Mouse (Mus musculus): ENCODE measurements at regions not wholly inside any gene's neighbourhood (a gene's known extent, or its start where the extent isn't known, plus 50 kb on each side); places are given as distances from the start of the nearest gene placed in this dataset.

GRCm38 (mm10) chr4:53915326-53915725 is 89.5 kb downstream of the Tmem38b start:
- H3K9me3 ChIP-seq (replicated peaks) = no peaks in the 10 kb centered on the region
- ATAC-seq (ENCODE audit: low FRiP score) = no peak

GRCm38 (mm10) chr4:53919188-53919587 is 93.3 kb downstream of the Tmem38b start:
- Histone ChIP-seq H3K4me1 (no peaks in the 10 kb centered on the region), H3K9ac (replicated peaks) (no peak overlapping the region), H3K27ac (replicated peaks) (no peak overlapping the region), H3K27me3 (replicated peaks) (no peaks in the 10 kb centered on the region), H3K4me2 (no peak overlapping the region), H3K36me3 (no peaks in the 10 kb centered on the region), H3K4me3 (replicated peaks) (no peak overlapping the region), H3K9me3 (replicated peaks) (no peaks in the 10 kb centered on the region)
- ATAC-seq (ENCODE audit: low FRiP score) = no peak

More at GRCm38 (mm10) chr4:53915326-53915725, 89.5 kb downstream of the Tmem38b start:
- H3K4me3 ChIP-seq (replicated peaks) = no peak overlapping the region
- no peaks in the 10 kb centered on the region for H3K4me1 ChIP-seq
- no peak overlapping the region for H3K4me2 ChIP-seq
- H3K36me3 ChIP-seq = no peaks in the 10 kb centered on the region
- no peak overlapping the region for H3K27ac ChIP-seq (replicated peaks)
- H3K9ac ChIP-seq (replicated peaks) = no peak overlapping the region
- no peaks in the 10 kb centered on the region for H3K27me3 ChIP-seq (replicated peaks)

- WGBS = 67% methylated on average over 2 of the region's 2 CpGs
Measured at GRCm38 (mm10) chr4:53920587-53920986, 94.7 kb downstream of the Tmem38b start.

GRCm38 (mm10) chr4:53931068-53931467 is 105.2 kb downstream of the Tmem38b start:
- H3K9ac ChIP-seq (replicated peaks) = no peak overlapping the region
- H3K4me1 ChIP-seq = 0 out of 2 replicates have a peak, but pooled peaks cover 5% of the 10 kb centered on the region
- H3K27ac ChIP-seq (replicated peaks) = no peak overlapping the region
- no peaks in the 10 kb centered on the region for H3K9me3 ChIP-seq (replicated peaks)
- no peak overlapping the region for H3K4me3 ChIP-seq (replicated peaks)
- WGBS = 84% methylated on average over 3 of the region's 3 CpGs
- H3K4me2 ChIP-seq = no peak overlapping the region
- no peaks in the 10 kb centered on the region for H3K27me3 ChIP-seq (replicated peaks)
- H3K36me3 ChIP-seq = no peaks in the 10 kb centered on the region
- no peak for ATAC-seq (ENCODE audit: low FRiP score)

More at GRCm38 (mm10) chr4:53920587-53920986, 94.7 kb downstream of the Tmem38b start:
- no peak overlapping the region for H3K4me3 ChIP-seq (replicated peaks)
- H3K9ac ChIP-seq (replicated peaks) = no peak overlapping the region
- no peaks in the 10 kb centered on the region for H3K36me3 ChIP-seq
- no peak overlapping the region for H3K4me2 ChIP-seq
- H3K9me3 ChIP-seq (replicated peaks) = no peaks in the 10 kb centered on the region
- peaks cover 5% of the 10 kb centered on the region; the same call in 1 of the 2 replicates for H3K4me1 ChIP-seq
- no peaks in the 10 kb centered on the region for H3K27me3 ChIP-seq (replicated peaks)
- ATAC-seq (ENCODE audit: low FRiP score) = no peak
- no peak overlapping the region for H3K27ac ChIP-seq (replicated peaks)

- WGBS = 16% methylated on average over 10 of the region's 10 CpGs
- no peak overlapping the region for H3K9ac ChIP-seq (replicated peaks)
- peak overlapping the region; percentile 23; the same call in 1 of the 2 replicates for H3K4me3 ChIP-seq (replicated peaks)
- peak overlapping the region; percentile 49 for H3K4me2 ChIP-seq
- peak; percentile 84 for ATAC-seq (ENCODE audit: low FRiP score)
- no peaks in the 10 kb centered on the region for H3K9me3 ChIP-seq (replicated peaks)
- no peaks in the 10 kb centered on the region for H3K36me3 ChIP-seq
- H3K27ac ChIP-seq (replicated peaks) = no peak overlapping the region
- 0 out of 2 replicates have a peak, but pooled peaks cover 5% of the 10 kb centered on the region for H3K4me1 ChIP-seq
- no peaks in the 10 kb centered on the region for H3K27me3 ChIP-seq (replicated peaks)
Measured at GRCm38 (mm10) chr4:53931499-53931898, 105.7 kb downstream of the Tmem38b start.

DNA sequence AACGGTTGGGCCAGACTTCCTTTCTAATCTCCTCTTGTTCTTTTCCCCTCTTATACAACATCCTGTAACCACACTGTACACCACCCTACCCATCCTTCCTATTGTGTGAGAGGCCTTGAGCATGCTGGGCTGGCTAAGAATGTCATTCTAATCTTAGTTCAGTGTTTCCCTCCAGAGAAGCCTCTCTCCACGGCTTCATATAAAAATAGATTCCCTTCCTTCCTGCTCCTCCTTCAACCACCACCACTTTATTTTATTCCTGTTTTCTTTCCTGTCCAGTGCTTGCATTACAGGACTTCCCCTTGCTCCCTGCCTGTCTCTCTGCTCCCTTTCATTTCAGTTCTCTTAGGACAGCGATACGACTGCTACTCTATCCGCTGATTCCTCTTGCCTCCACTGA is 109.5 kb downstream of the Tmem38b start:
- H3K27me3 ChIP-seq (replicated peaks) = no peaks in the 10 kb centered on the region
- no peak overlapping the region for H3K4me2 ChIP-seq
- H3K36me3 ChIP-seq = no peaks in the 10 kb centered on the region
- H3K9ac ChIP-seq (replicated peaks) = no peak overlapping the region
- WGBS = 83% methylated on average over 5 of the region's 5 CpGs
- H3K27ac ChIP-seq (replicated peaks) = no peak overlapping the region
- H3K4me1 ChIP-seq = 0 out of 2 replicates have a peak, but pooled peaks cover 5% of the 10 kb centered on the region
- H3K9me3 ChIP-seq (replicated peaks) = no peaks in the 10 kb centered on the region
- H3K4me3 ChIP-seq (replicated peaks) = no peak overlapping the region
- ATAC-seq (ENCODE audit: low FRiP score) = no peak

DNA sequence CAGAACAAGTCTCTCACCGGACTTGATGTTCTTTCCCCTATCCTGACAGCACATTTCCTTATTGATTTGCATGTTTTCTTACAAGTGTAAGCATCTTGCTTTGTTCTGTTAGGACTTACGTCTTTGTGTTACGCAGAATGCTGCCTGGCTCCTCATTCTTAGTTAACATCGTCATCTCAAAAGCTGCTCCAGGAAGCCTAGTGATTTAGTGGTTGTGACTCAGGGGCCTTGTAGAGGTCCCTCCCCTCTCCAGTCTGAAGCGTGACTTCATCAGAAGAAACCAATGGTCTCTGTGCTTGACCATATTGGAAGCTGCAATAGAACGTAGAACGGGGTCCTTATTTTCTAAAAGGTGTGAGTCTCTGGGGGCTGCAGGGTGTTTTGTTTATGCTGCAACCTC is 122.9 kb downstream of the Tmem38b start:
- Histone ChIP-seq H3K27ac (replicated peaks) (no peak overlapping the region), H3K36me3 (no peaks in the 10 kb centered on the region), H3K4me1 (peaks cover 12% of the 10 kb centered on the region; the same call in 1 of the 2 replicates), H3K4me3 (replicated peaks) (no peak overlapping the region), H3K9me3 (replicated peaks) (no peaks in the 10 kb centered on the region), H3K4me2 (no peak overlapping the region), H3K9ac (replicated peaks) (no peak overlapping the region), H3K27me3 (replicated peaks) (no peaks in the 10 kb centered on the region)
- no peak for ATAC-seq (ENCODE audit: low FRiP score)
- 84% methylated on average over 7 of the region's 7 CpGs for WGBS

DNA sequence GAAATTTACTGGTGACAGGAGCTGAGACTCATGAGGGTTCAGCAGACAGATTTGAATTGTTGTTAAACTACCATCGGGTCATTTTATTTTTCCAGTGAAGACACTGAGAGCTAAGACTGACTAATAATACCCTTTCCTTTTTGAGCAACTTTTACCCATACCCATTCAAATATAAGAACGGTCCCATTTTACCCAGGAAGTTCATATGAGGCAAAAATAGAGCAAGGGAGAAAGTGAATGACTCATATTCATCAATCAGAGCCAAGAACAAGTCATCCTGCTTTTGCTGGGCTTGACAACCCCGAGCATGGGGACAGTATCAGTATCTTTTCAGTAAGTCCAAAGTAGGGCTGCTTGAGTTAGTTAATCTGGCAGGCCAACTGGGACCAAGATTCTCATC is 123.3 kb downstream of the Tmem38b start:
- WGBS = 90% methylated on average over 3 of the region's 3 CpGs
- ATAC-seq (ENCODE audit: low FRiP score) = no peak
- Histone ChIP-seq H3K27me3 (replicated peaks) (no peaks in the 10 kb centered on the region), H3K27ac (replicated peaks) (no peak overlapping the region), H3K9ac (replicated peaks) (no peak overlapping the region), H3K36me3 (no peaks in the 10 kb centered on the region), H3K9me3 (replicated peaks) (no peaks in the 10 kb centered on the region), H3K4me1 (peaks cover 12% of the 10 kb centered on the region; the same call in 1 of the 2 replicates), H3K4me3 (replicated peaks) (no peak overlapping the region), H3K4me2 (no peak overlapping the region)

GRCm38 (mm10) chr4:53950496-53950895 is 124.7 kb downstream of the Tmem38b start:
- Histone ChIP-seq H3K4me1 (peaks cover 12% of the 10 kb centered on the region; the same call in 1 of the 2 replicates), H3K4me2 (no peak overlapping the region), H3K4me3 (replicated peaks) (no peak overlapping the region), H3K36me3 (no peaks in the 10 kb centered on the region), H3K9me3 (replicated peaks) (no peaks in the 10 kb centered on the region), H3K9ac (replicated peaks) (no peak overlapping the region), H3K27me3 (replicated peaks) (no peaks in the 10 kb centered on the region), H3K27ac (replicated peaks) (0 out of 2 replicates have a peak overlapping the region, but pooled peaks have one; percentile 5)
- ATAC-seq (ENCODE audit: low FRiP score) = no peak
- 63% methylated on average over 6 of the region's 6 CpGs for WGBS

DNA sequence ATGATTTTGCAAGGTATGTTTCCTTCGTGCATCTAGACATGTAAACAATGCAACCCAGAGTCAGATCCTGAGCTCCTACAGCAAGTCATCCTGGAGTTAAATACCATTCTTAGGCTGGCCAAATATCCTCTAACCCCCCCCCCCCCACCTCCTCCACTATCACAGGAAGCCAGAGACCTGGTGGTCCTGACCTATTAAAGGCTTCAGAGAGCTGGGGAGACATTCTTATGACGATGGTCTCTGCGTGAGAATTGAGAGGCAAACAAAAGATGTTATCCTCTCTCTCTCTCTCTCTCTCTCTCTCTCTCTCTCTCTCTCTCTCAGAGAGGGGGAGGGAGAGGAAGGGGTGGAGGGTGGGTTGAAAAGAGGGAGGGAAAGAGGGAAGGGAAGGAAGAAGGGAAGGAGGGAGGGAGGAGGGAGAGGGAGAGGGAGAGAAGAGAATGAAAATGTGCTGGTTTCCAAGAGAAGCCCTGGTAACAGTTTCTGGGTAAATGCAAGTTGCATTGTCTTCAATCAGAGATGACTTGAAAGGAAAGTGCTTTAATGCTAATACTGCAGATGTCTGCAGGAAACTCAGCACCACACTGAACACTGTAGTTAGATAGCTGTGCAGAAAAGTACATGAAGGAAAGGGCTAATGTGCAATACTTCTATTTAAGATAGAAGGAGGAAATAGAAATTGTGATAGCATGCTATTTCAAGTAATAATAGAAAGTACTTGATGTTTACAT is 125.3 kb downstream of the Tmem38b start:
- Histone ChIP-seq H3K27ac (replicated peaks) (0 out of 2 replicates have a peak overlapping the region, but pooled peaks have one; percentile 5), H3K4me3 (replicated peaks) (no peak overlapping the region), H3K36me3 (no peaks in the 10 kb centered on the region), H3K4me2 (no peak overlapping the region), H3K9ac (replicated peaks) (no peak overlapping the region), H3K9me3 (replicated peaks) (no peaks in the 10 kb centered on the region), H3K27me3 (replicated peaks) (no peaks in the 10 kb centered on the region), H3K4me1 (peaks cover 12% of the 10 kb centered on the region; the same call in 1 of the 2 replicates)
- ATAC-seq (ENCODE audit: low FRiP score) = no peak
- 22% methylated on average over 3 of the region's 3 CpGs for WGBS

DNA sequence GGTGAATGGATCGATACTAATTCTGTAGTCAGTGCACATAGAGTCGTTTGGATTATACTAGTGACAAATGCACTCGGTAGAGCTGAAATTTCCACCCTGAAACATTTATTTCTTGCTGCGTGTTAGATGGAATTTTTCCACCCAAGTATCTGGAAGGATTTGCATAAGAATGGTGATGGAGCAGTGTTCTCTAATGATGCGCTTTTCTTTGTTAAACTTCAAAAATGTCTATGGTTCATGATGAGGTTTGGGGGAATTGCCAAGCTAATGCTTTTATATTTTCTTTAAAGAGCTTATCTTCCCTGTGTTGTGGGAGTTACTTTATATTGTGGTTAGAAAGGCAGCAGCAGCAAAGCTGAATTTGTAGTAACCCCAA is 125.9 kb downstream of the Tmem38b start:
- Histone ChIP-seq H3K4me3 (replicated peaks) (no peak overlapping the region), H3K27ac (replicated peaks) (0 out of 2 replicates have a peak overlapping the region, but pooled peaks have one; percentile 30), H3K36me3 (no peaks in the 10 kb centered on the region), H3K4me1 (peaks cover 12% of the 10 kb centered on the region; the same call in 1 of the 2 replicates), H3K9me3 (replicated peaks) (no peaks in the 10 kb centered on the region), H3K4me2 (no peak overlapping the region), H3K27me3 (replicated peaks) (no peaks in the 10 kb centered on the region), H3K9ac (replicated peaks) (no peak overlapping the region)
- WGBS = 50% methylated on average over 5 of the region's 5 CpGs
- no peak for ATAC-seq (ENCODE audit: low FRiP score)

- Histone ChIP-seq H3K4me1 (peaks cover 12% of the 10 kb centered on the region; the same call in 1 of the 2 replicates), H3K4me2 (no peak overlapping the region), H3K9me3 (replicated peaks) (no peaks in the 10 kb centered on the region), H3K9ac (replicated peaks) (no peak overlapping the region), H3K27ac (replicated peaks) (0 out of 2 replicates have a peak overlapping the region, but pooled peaks have one; percentile 30), H3K4me3 (replicated peaks) (no peak overlapping the region), H3K36me3 (no peaks in the 10 kb centered on the region), H3K27me3 (replicated peaks) (no peaks in the 10 kb centered on the region)
- WGBS = 15% methylated on average over 3 of the region's 3 CpGs
- ATAC-seq (ENCODE audit: low FRiP score) = no peak
Measured at GRCm38 (mm10) chr4:53952288-53952687, 126.4 kb downstream of the Tmem38b start.

Measured in neural tube, embryonic 15.5 days (tissue).